Mouse (Mus musculus) G1E (cell line): ENCODE measurements around the gene Arhgef11.

ENCODE experiments used
- CTCF ChIP-seq: IDR thresholded peaks from 2 replicates; pipeline ENCODE4 v1.5.1; 2012; ENCODE audit warnings: low read depth, low read length, inconsistent platforms, mixed read lengths
- GATA1 ChIP-seq: IDR thresholded peaks from 2 replicates; pipeline ENCODE4 v1.6.1; 2012; ENCODE audit warnings: borderline replicate concordance, low read length, inconsistent platforms, mixed read lengths
- TAL1 ChIP-seq: conservative IDR thresholded peaks from 2 replicates; pipeline ENCODE4 v1.6.1; 2012; ENCODE audit warnings: low read depth, low read length, inconsistent platforms, mixed read lengths

- TF ChIP-seq CTCF = no peak
- no peak for TF ChIP-seq GATA1
- TF ChIP-seq TAL1 = no peak
Observed at GRCm38 (mm10) chr3:87755964-87756363, 138.6 kb downstream of the Arhgef11 start.
